Mouse (Mus musculus) C2C12 (cell line): Measurements from ENCODE around the gene Slc1a4.

ENCODE experiments used
- CEBPB ChIP-seq: IDR thresholded peaks from one replicate; pipeline ENCODE4 v1.6.1; 2011; ENCODE audit warnings: low read depth, mild to moderate bottlenecking, control low read depth, moderate library complexity
- CTCF ChIP-seq: IDR thresholded peaks from one replicate; pipeline ENCODE4 v1.5.1; 2011; ENCODE audit not compliant: control insufficient read depth, insufficient read depth, insufficient read length
- FOSL1 ChIP-seq: IDR thresholded peaks from one replicate; pipeline ENCODE4 v1.8.0; 2011; ENCODE audit warnings: mild to moderate bottlenecking, low read length; ENCODE audit not compliant: poor library complexity, insufficient read depth, severe bottlenecking
- MAX ChIP-seq: IDR thresholded peaks from one replicate; pipeline ENCODE4 v1.6.1; 2011; ENCODE audit warnings: mild to moderate bottlenecking, control low read depth
- MYOG ChIP-seq: IDR thresholded peaks from one replicate; pipeline ENCODE4 v1.6.1; 2011; ENCODE audit not compliant: control insufficient read depth, insufficient read length; ENCODE audit errors: extremely low read depth

DNA sequence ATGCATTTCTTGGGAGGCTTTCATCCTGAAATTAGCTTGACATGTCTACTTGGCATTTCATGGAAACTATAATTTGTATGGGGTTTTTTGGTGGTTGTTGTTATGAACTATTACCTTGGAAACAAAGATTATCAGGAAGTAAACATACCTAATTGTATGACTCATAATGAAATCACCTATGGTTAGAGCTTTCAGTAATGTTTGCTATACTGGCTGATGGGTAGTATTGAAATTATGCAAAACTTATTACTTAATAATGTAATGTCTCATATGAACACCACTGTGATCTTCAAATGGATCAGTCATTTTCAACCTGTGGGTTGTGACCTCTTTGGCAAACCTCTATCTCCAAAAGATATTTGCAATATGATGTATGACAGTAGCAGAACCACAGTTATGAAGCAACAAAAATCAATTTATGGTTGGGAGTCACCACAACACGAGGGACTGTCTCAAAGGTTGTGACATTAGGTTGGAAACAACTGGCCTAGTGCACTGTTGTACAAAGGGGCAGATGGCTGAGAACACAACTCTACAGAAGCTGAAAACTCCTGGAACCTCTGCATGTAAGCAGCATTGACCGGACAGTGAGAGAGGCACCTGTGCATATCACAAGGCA is 49.8 kb downstream of the Slc1a4 start:
- no peak for TF ChIP-seq CTCF
- no peak for TF ChIP-seq FOSL1
- no peak for TF ChIP-seq MAX
- no peak for TF ChIP-seq MYOG
- TF ChIP-seq CEBPB, result peak; percentile 19
